In genomic region chr9:122117112-122117616, GRCm38 (mm10) we compare ENCODE assay signal across 8 mouse cellular contexts. TPM values are rescaled to one million over a fixed set of nuclear protein-coding genes. Genes with fewer than 3 reads are reported as not detected.
DNase-seq lines count a peak whose midpoint lies in the region; ATAC-seq and TF ChIP-seq lines count a peak whose summit lies in the region.

Gene Snrk, plus strand, starts transcription at chr9:122117266.

- H3K27me3 ChIP-seq in Patski, result peaks cover 28% of the 10 kb centered on the region
- H3K27me3 ChIP-seq in hindbrain, embryonic 12.5 days, result no peaks in the 10 kb centered on the region
- H3K27me3 ChIP-seq in lung, postnatal 0 days (replicated peaks; ENCODE audit: insufficient read depth, low read length), result no peaks in the 10 kb centered on the region

- peak within 1 kb of the TSS; percentile 91 for H3K4me3 ChIP-seq in hindbrain, embryonic 12.5 days
- peak within 1 kb of the TSS; percentile 90 for H3K4me3 ChIP-seq in lung, postnatal 0 days (ENCODE audit: low read depth, low read length)

- peak within 1 kb of the TSS; percentile 84 for H3K4me2 ChIP-seq in hindbrain, embryonic 12.5 days (replicated peaks)
- H3K4me2 ChIP-seq in lung, postnatal 0 days (replicated peaks; ENCODE audit: low read depth, low read length), result peak within 1 kb of the TSS; percentile 57

- ATAC-seq in Patski, result peak; percentile 73
- ATAC-seq in hindbrain, embryonic 12.5 days (ENCODE audit: low FRiP score), result peak; percentile 96
- peak; percentile 95 for ATAC-seq in lung, postnatal 0 days

- no peaks in the 10 kb centered on the region for H3K36me3 ChIP-seq in hindbrain, embryonic 12.5 days
- 0 out of 2 replicates have a peak, but pooled peaks cover 8% of the 10 kb centered on the region for H3K36me3 ChIP-seq in lung, postnatal 0 days (ENCODE audit: insufficient read depth, low read length)

- CTCF ChIA-PET in Patski (lab: Charles Lee), result interaction anchor here (3.7 kb wide), 1 partner anchor 68 kb away, joined by 15 read pairs; no protein-coding TSS in a partner anchor

- POLR2A ChIA-PET in Patski (lab: Charles Lee), result interaction anchor here (0.6 to 1.2 kb wide), 5 partner anchors 17 to 215 kb away, joined by 3 to 4 read pairs (median 3); no protein-coding TSS in a partner anchor

- peak within 1 kb of the TSS; percentile 93 for H3K27ac ChIP-seq in hindbrain, embryonic 12.5 days
- H3K27ac ChIP-seq in lung, postnatal 0 days (ENCODE audit: low read length), result peak within 1 kb of the TSS; percentile 97

- WGBS in hindbrain, embryonic 12.5 days, result under 1% methylated on average over 35 of the region's 67 CpGs
- 4% methylated on average over 30 of the region's 67 CpGs for WGBS in lung, postnatal 0 days

- no peak for DNase-seq in Patski (ENCODE audit: low read depth, low spot score)
- DNase-seq in cerebellum, postnatal 10 days, result peak; percentile 97
- DNase-seq in frontal cortex, postnatal 14 days (ENCODE audit: low spot score in 2 of 2), result peak; percentile 74 to 82
- DNase-seq in layer of hippocampus, postnatal 10 days (ENCODE audit: low spot score in 2 of 2), result peak; percentile 88 to 92
- DNase-seq in lung, postnatal 0 days (ENCODE audit: low spot score), result peak; percentile 84
- DNase-seq in ovary, postnatal 10 days (ENCODE audit: low spot score), result peak; percentile 79
- DNase-seq in thymus, postnatal 0 days (ENCODE audit: low spot score), result peak; percentile 87

- in situ Hi-C loops in Patski (cut with MboI; ENCODE audit: low pct_unique_long_range_greater_than_20kb), result loop anchor here (5.0 kb wide), 1 partner anchor 95 kb away; no protein-coding TSS in a partner anchor

- no peak for TF ChIP-seq EP300 in lung, postnatal 0 days (IDR thresholded peaks at IDR 0.05)

- peak within 1 kb of the TSS; percentile 98 for H3K9ac ChIP-seq in hindbrain, embryonic 12.5 days
- H3K9ac ChIP-seq in lung, postnatal 0 days (replicated peaks; ENCODE audit: low read depth), result peak within 1 kb of the TSS; percentile 96

- H3K9me3 ChIP-seq in hindbrain, embryonic 12.5 days (replicated peaks), result no peaks in the 10 kb centered on the region
- no peaks in the 10 kb centered on the region for H3K9me3 ChIP-seq in lung, postnatal 0 days (ENCODE audit: low read length)

- TF ChIP-seq CTCF in Patski (IDR thresholded peaks at IDR 0.05), result peak; percentile 36
- TF ChIP-seq CTCF in lung, postnatal 0 days (IDR thresholded peaks at IDR 0.05), result peak; percentile 31; the same call in 1 of the 2 replicates

- H3K4me1 ChIP-seq in hindbrain, embryonic 12.5 days, result peaks cover 8% of the 10 kb centered on the region
- H3K4me1 ChIP-seq in lung, postnatal 0 days (ENCODE audit: insufficient read depth, low read depth, low read length), result peaks cover 5% of the 10 kb centered on the region; the same call in 1 of the 2 replicates

RNA-seq across cellular contexts. Expression of gene Snrk, which starts in this region (rescaled TPM):
- polyA plus RNA-seq in Patski (2021), result 28.1 TPM
- 55.7 and 57.8 TPM in 2 replicates for polyA plus RNA-seq in hindbrain, embryonic 12.5 days (2016; fragmentation: Nextera tagmentation; extraction: Ambion mirVana)
- 100 to 1,000 TPM; 128 to 130 TPM for total RNA-seq in layer of hippocampus, postnatal 10 days (2021)
- polyA plus RNA-seq in lung, postnatal 0 days (2015; fragmentation: Nextera tagmentation; extraction: Ambion mirVana), result 93.6 and 100 TPM in 2 replicates
- polyA plus RNA-seq in thymus, postnatal 0 days (2015; fragmentation: Nextera tagmentation; extraction: Ambion mirVana), result 38.5 and 42.3 TPM in 2 replicates
